Mouse (Mus musculus): ENCODE results near the gene Slc35f3. TPM values are rescaled to one million over a fixed set of nuclear protein-coding genes. Genes with fewer than 3 reads are reported as not detected.

Slc35f3 gene
- polyA plus RNA-seq, 1 experiment from 2014 or later = 0.08 TPM

DNA sequence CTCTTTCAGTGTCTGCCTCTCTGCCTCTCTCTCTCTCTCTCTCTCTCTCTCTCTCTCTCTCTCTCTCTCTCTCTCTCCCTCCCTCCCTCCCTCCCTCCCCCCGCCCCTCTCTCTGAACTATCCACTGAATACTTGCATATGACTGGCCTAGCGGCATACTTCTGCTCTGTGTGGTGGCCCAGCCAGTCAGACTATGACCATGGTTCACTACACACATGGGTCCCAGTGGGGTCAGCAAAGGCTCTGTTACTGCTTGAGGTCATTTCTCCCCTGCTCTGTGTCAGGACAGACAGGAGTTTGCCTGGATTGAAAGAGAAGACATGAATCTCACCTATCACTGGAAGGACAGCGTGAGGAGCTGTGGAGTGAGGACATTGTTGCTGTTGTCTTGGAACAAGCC, 40.5 kb downstream of the Slc35f3 start:
- 90% methylated on average over 2 of the region's 3 CpGs for WGBS
- H3K4me1 ChIP-seq (replicated peaks) = no peaks in the 10 kb centered on the region
- no peak overlapping the region for H3K4me3 ChIP-seq
- no peak overlapping the region for H3K27ac ChIP-seq (ENCODE audit: poor library complexity, severe bottlenecking)
- H3K27me3 ChIP-seq (replicated peaks) = no peaks in the 10 kb centered on the region
- H3K4me2 ChIP-seq = no peak overlapping the region
- no peak overlapping the region for H3K9ac ChIP-seq
- no peaks in the 10 kb centered on the region for H3K9me3 ChIP-seq (replicated peaks)
- ATAC-seq (ENCODE audit: insufficient number of reproducible peaks, low FRiP score) = no peak
- no peaks in the 10 kb centered on the region for H3K36me3 ChIP-seq

DNA sequence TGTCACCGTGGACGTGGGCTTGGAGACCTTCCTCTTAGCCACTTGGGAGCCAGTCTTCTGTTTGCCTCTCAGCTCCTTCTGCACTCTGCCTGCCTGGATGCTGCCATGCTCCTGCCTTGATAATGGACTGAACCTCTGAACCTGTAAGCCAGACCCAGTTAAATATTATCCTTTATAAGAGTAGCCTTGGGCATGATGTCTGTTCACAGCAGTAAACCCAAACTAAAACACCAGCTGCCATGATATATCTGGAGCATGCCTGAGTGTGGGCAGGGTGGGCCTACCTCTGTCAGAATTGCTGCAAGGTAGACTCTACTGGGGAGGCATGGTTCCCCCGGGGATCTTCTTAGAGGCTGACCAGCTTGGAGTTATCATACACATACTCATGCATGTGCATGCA, 41.0 kb downstream of the Slc35f3 start:
- no peaks in the 10 kb centered on the region for H3K9me3 ChIP-seq (replicated peaks)
- H3K27me3 ChIP-seq (replicated peaks) = no peaks in the 10 kb centered on the region
- no peak overlapping the region for H3K4me2 ChIP-seq
- no peaks in the 10 kb centered on the region for H3K36me3 ChIP-seq
- H3K9ac ChIP-seq = no peak overlapping the region
- WGBS = 81% methylated on average over 3 of the region's 3 CpGs
- no peak overlapping the region for H3K27ac ChIP-seq (ENCODE audit: poor library complexity, severe bottlenecking)
- no peak overlapping the region for H3K4me3 ChIP-seq
- H3K4me1 ChIP-seq (replicated peaks) = no peaks in the 10 kb centered on the region
- ATAC-seq (ENCODE audit: insufficient number of reproducible peaks, low FRiP score) = no peak

DNA sequence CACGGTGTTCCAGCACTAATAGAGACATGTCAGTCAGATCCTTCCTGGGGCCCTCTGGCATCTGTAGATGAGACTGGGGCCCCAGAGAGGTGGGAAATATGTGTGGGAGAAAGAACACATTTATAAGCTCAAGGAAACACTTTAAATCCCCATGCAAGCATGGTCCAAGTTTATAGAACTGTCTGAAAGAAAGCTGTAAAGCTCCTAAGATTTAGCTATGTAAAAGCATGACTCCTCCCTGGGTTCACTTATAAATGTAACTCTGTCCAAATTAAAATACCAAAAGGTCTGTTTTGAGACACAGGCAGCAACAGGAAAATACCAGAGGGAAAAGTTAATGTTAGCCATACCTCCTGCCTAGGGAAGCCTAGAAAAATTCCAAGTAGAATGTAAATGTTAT, 42.8 kb downstream of the Slc35f3 start:
- ATAC-seq (ENCODE audit: insufficient number of reproducible peaks, low FRiP score) = no peak
- Histone ChIP-seq H3K27ac (ENCODE audit: poor library complexity, severe bottlenecking) (no peak overlapping the region), H3K4me1 (replicated peaks) (peaks cover 6% of the 10 kb centered on the region), H3K9me3 (replicated peaks) (no peaks in the 10 kb centered on the region), H3K36me3 (no peaks in the 10 kb centered on the region), H3K27me3 (replicated peaks) (no peaks in the 10 kb centered on the region), H3K4me3 (no peak overlapping the region), H3K4me2 (no peak overlapping the region), H3K9ac (no peak overlapping the region)
- 52% methylated on average over 1 of the region's 1 CpGs for WGBS

DNA sequence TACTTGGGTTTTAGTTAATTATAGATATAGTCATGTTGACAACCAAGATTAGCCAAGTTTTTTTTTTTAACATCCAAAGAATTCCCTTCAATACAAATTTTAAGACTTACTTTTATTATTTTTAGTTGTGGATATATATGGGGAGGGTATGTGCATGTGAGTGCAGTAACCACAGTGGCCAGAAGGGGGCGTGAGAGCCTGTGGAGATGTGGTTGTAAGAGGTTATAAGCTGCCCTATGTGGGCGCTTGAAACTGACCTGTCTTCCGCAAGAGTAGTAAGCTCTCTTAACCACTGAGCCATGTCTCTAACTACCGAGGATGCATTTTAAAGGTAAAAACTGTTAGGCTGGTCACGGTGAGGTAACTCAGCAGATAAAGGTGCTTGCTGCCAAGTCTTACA, 45.1 kb downstream of the Slc35f3 start:
- Histone ChIP-seq H3K27me3 (replicated peaks) (no peaks in the 10 kb centered on the region), H3K4me1 (replicated peaks) (peaks cover 6% of the 10 kb centered on the region), H3K4me3 (no peak overlapping the region), H3K4me2 (no peak overlapping the region), H3K27ac (ENCODE audit: poor library complexity, severe bottlenecking) (no peak overlapping the region), H3K9ac (no peak overlapping the region), H3K9me3 (replicated peaks) (peaks cover 4% of the 10 kb centered on the region; the same call in 1 of the 2 replicates), H3K36me3 (no peaks in the 10 kb centered on the region)
- no peak for ATAC-seq (ENCODE audit: insufficient number of reproducible peaks, low FRiP score)
- 71% methylated on average over 5 of the region's 5 CpGs for WGBS

DNA sequence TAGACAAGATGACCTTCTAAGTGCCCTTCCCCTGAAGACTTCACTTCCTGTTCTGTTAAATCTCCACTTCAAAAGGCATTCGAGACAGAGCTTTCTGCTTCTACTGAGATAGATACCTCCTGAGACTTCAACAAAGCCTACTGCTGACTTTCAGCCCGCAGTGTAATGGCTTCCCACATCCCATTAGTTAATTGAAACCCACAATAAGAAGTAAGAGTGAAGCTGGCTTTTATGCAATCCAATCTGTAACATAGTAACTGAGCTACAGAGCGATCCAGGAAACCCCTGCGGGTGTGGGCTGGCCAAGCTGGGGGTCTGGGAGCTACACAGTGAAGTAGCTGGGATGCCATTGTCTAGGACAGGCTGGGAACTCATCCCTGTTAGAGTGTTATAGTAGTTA, 46.7 kb downstream of the Slc35f3 start:
- H3K4me2 ChIP-seq = no peak overlapping the region
- H3K4me3 ChIP-seq = no peak overlapping the region
- WGBS = 44% methylated on average over 4 of the region's 4 CpGs
- ATAC-seq (ENCODE audit: insufficient number of reproducible peaks, low FRiP score) = no peak
- H3K4me1 ChIP-seq (replicated peaks) = peaks cover 6% of the 10 kb centered on the region
- H3K9me3 ChIP-seq (replicated peaks) = peaks cover 4% of the 10 kb centered on the region; the same call in 1 of the 2 replicates
- no peak overlapping the region for H3K9ac ChIP-seq
- H3K27ac ChIP-seq (ENCODE audit: poor library complexity, severe bottlenecking) = no peak overlapping the region
- H3K27me3 ChIP-seq (replicated peaks) = no peaks in the 10 kb centered on the region
- no peaks in the 10 kb centered on the region for H3K36me3 ChIP-seq

DNA sequence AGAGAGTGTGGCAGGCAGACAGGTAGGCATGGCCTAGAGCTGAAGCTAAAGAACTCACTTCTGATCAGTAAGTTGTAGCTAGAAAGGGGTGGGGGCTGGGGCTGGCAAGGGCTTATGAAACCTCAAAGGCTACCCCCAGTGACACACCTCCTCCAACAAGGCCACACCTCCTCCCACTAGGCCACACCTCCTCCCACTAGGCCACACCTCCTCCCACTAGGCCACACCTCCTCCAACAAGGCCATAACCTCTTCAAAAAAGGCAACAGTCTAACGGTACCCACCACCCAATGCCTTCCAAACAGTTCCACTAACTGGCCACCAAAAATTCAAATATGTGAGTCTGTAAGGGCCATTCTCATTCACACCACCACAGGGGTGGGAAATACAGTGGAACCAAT, 54.9 kb downstream of the Slc35f3 start:
- Histone ChIP-seq H3K9ac (no peak overlapping the region), H3K36me3 (no peaks in the 10 kb centered on the region), H3K4me3 (no peak overlapping the region), H3K4me1 (replicated peaks) (no peaks in the 10 kb centered on the region), H3K4me2 (no peak overlapping the region), H3K27ac (ENCODE audit: poor library complexity, severe bottlenecking) (no peak overlapping the region), H3K27me3 (replicated peaks) (no peaks in the 10 kb centered on the region), H3K9me3 (replicated peaks) (0 out of 2 replicates have a peak, but pooled peaks cover 7% of the 10 kb centered on the region)
- WGBS = 39% methylated on average over 1 of the region's 1 CpGs
- ATAC-seq (ENCODE audit: insufficient number of reproducible peaks, low FRiP score) = no peak

DNA sequence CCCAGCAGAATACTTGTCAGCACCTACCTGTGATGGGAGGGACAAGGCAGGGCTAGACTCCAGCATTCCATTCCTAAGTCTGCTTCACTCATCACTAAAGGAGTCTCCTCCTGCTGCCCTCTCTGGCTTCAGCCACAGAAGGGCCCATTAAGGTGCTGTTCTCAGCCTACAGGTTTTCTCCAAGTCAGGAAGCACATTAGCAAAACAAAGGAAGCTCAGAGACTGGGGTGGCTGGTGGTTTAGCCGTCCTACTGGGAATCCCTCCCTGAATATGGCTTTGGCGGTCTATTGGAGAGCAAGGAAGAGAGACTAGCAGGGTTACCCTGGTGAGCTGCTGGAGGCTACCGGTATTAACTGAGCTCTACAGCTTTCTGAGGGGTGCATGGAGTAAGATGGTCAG, 59.6 kb downstream of the Slc35f3 start:
- H3K4me1 ChIP-seq (replicated peaks) = no peaks in the 10 kb centered on the region
- no peak overlapping the region for H3K27ac ChIP-seq (ENCODE audit: poor library complexity, severe bottlenecking)
- H3K9ac ChIP-seq = no peak overlapping the region
- H3K4me3 ChIP-seq = no peak overlapping the region
- H3K36me3 ChIP-seq = no peaks in the 10 kb centered on the region
- H3K4me2 ChIP-seq = no peak overlapping the region
- H3K27me3 ChIP-seq (replicated peaks) = no peaks in the 10 kb centered on the region
- no peak for ATAC-seq (ENCODE audit: insufficient number of reproducible peaks, low FRiP score)
- 40% methylated on average over 3 of the region's 3 CpGs for WGBS
- H3K9me3 ChIP-seq (replicated peaks) = 0 out of 2 replicates have a peak, but pooled peaks cover 7% of the 10 kb centered on the region

DNA sequence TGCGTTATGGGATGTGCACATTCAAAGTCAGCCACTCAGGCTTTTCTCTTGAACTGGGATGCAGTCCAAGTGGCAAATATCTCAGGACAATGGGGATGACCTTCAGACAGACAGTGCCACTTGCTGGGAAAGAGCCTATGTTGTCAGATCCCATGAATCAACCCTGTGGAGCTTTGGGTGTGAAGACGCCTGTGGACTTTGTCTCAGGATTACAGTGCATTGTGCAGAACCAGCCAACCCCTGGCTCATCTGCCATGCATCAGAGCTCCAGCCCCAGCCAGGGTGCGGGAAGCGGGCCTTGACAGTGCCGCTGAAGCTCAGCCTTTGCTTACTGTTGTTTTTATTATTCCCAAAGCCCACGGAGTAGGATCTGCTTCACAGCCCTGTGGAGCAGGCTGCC, 60.9 kb downstream of the Slc35f3 start:
- no peaks in the 10 kb centered on the region for H3K27me3 ChIP-seq (replicated peaks)
- no peak overlapping the region for H3K4me3 ChIP-seq
- no peak overlapping the region for H3K27ac ChIP-seq (ENCODE audit: poor library complexity, severe bottlenecking)
- no peak for ATAC-seq (ENCODE audit: insufficient number of reproducible peaks, low FRiP score)
- 77% methylated on average over 6 of the region's 6 CpGs for WGBS
- H3K9me3 ChIP-seq (replicated peaks) = 0 out of 2 replicates have a peak, but pooled peaks cover 7% of the 10 kb centered on the region
- H3K36me3 ChIP-seq = no peaks in the 10 kb centered on the region
- H3K4me1 ChIP-seq (replicated peaks) = no peaks in the 10 kb centered on the region
- no peak overlapping the region for H3K4me2 ChIP-seq
- no peak overlapping the region for H3K9ac ChIP-seq

DNA sequence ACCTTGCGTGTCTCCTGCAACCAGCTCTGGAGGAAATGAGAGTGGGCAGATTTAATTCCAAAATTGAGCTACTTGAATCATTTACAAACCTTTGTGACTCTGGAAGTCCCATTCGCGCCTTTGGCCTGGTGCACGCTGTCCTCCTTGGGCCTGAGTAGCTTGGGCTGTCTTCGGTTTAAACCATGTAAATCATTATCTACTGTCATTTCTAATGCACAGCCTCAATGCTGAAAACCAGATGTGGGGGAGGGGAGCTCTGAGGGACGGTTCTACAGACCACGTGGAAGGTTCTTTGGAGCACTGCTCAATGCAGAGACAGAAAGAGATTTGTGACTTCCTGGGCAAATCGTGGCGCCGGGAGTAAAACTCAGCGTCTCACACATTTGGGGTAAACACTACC, 61.7 kb downstream of the Slc35f3 start:
- no peaks in the 10 kb centered on the region for H3K27me3 ChIP-seq (replicated peaks)
- no peak overlapping the region for H3K4me3 ChIP-seq
- WGBS = 68% methylated on average over 11 of the region's 11 CpGs
- H3K4me2 ChIP-seq = no peak overlapping the region
- H3K27ac ChIP-seq (ENCODE audit: poor library complexity, severe bottlenecking) = no peak overlapping the region
- no peaks in the 10 kb centered on the region for H3K4me1 ChIP-seq (replicated peaks)
- 0 out of 2 replicates have a peak, but pooled peaks cover 7% of the 10 kb centered on the region for H3K9me3 ChIP-seq (replicated peaks)
- no peak for ATAC-seq (ENCODE audit: insufficient number of reproducible peaks, low FRiP score)
- no peak overlapping the region for H3K9ac ChIP-seq
- no peaks in the 10 kb centered on the region for H3K36me3 ChIP-seq

DNA sequence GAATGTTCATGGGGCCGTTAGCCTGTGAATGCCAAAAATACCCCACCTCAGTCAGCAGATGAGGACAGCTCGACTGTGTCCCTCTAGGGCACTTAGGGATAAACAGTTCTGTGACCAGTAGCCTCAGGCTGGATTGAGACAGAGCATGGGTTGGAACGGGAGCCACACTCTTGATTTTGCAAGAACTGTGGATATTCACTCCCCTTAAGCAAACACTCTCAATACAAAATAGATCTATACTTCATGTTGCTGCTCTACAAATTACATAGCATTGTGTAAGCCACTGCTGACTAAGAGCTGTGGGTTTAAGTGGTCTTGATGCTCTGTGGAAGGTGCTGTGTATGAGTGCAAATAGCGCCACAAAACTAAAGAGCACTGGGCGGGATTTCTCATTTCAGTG, 62.3 kb downstream of the Slc35f3 start:
- H3K9me3 ChIP-seq (replicated peaks) = 0 out of 2 replicates have a peak, but pooled peaks cover 7% of the 10 kb centered on the region
- no peak for ATAC-seq (ENCODE audit: insufficient number of reproducible peaks, low FRiP score)
- 64% methylated on average over 5 of the region's 5 CpGs for WGBS

DNA sequence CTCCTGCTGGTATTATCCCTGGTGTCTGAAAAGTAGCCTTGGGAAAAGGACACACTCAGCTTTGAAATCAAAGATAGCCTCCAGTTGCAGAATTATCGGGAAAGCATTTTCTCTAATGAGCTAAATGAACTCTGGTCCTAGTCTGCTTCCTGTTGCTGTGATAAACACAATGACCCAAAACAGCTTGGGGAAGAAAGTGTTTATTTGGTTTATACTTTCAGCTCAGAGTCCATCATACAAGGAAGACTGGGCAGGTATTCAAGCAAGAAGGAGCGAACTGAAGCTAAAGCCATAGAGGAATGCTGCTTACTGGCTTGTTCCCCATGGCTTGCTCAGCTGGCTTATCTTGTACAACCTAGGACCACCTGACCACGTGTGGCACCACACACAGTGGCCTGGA, 67.9 kb downstream of the Slc35f3 start:
- H3K4me2 ChIP-seq = no peak overlapping the region
- no peaks in the 10 kb centered on the region for H3K4me1 ChIP-seq (replicated peaks)
- H3K27me3 ChIP-seq (replicated peaks) = no peaks in the 10 kb centered on the region
- ATAC-seq (ENCODE audit: insufficient number of reproducible peaks, low FRiP score) = no peak
- WGBS = 60% methylated on average over 3 of the region's 3 CpGs
- no peak overlapping the region for H3K9ac ChIP-seq
- H3K9me3 ChIP-seq (replicated peaks) = no peaks in the 10 kb centered on the region
- H3K4me3 ChIP-seq = no peak overlapping the region
- H3K27ac ChIP-seq (ENCODE audit: poor library complexity, severe bottlenecking) = no peak overlapping the region
- H3K36me3 ChIP-seq = no peaks in the 10 kb centered on the region

More for the DNA sequence above, 62.3 kb downstream of the Slc35f3 start:
- H3K36me3 ChIP-seq = no peaks in the 10 kb centered on the region
- H3K4me2 ChIP-seq = no peak overlapping the region
- H3K27me3 ChIP-seq (replicated peaks) = no peaks in the 10 kb centered on the region
- no peak overlapping the region for H3K4me3 ChIP-seq
- no peak overlapping the region for H3K9ac ChIP-seq
- H3K4me1 ChIP-seq (replicated peaks) = no peaks in the 10 kb centered on the region
- H3K27ac ChIP-seq (ENCODE audit: poor library complexity, severe bottlenecking) = no peak overlapping the region

DNA sequence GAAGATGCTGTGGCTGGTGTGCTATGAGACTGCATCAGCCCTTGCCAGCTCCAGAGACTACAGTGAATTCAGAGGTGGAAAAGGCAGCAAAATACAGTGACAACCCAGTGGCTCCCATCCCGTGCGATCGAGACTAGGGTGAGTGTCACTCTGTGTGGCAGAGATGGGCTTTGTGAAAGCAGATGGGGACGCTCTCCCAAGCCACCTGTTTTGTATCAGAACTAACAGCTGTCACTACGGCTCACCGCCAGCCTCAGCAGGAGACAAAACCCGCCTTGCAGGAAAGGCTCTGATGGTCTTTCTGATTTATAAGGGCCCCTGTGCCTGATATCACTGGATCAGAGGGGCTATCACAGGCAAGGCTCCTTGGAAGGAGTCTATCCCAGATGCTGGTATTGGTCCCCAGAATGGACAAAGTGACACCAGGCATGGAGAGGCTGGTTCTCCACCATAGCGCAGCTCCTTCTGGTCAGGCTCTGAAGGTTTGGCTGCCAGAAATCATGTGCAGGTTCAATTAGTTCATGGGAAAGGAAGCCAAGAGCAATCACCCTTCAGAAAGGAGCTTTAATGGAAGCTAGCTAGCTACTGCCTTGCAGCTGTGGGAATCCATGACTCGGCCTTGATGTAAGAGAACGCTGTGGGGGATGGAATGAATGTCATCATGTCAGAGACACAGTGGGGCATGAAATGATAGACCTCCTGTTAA, 70.1 kb downstream of the Slc35f3 start:
- no peak for ATAC-seq (ENCODE audit: insufficient number of reproducible peaks, low FRiP score)
- H3K27ac ChIP-seq (ENCODE audit: poor library complexity, severe bottlenecking) = no peak overlapping the region
- no peak overlapping the region for H3K4me2 ChIP-seq
- H3K27me3 ChIP-seq (replicated peaks) = no peaks in the 10 kb centered on the region
- WGBS = 64% methylated on average over 10 of the region's 10 CpGs
- no peaks in the 10 kb centered on the region for H3K9me3 ChIP-seq (replicated peaks)
- no peak overlapping the region for H3K4me3 ChIP-seq
- H3K36me3 ChIP-seq = no peaks in the 10 kb centered on the region
- no peaks in the 10 kb centered on the region for H3K4me1 ChIP-seq (replicated peaks)
- H3K9ac ChIP-seq = no peak overlapping the region
